Mouse (Mus musculus): ENCODE measurements around the gene Stim1. TPM values are rescaled to one million over a fixed set of nuclear protein-coding genes. Genes with fewer than 3 reads are reported as not detected.
A peak's percentile ranks its signal among the peaks of the same experiment; 100 is the strongest.

Stim1 gene
- polyA plus RNA-seq, 1 experiment from 2014 or later: 23.3 TPM

GRCm38 (mm10) chr7:102440822-102441656 lies 173.4 kb downstream of the Stim1 start:
- Histone ChIP-seq H3K4me3 (ENCODE audit: low read depth, low read length) (peak overlapping the region; percentile 92), H3K36me3 (ENCODE audit: control insufficient read depth, insufficient read depth, low read length) (peaks cover 10% of the 10 kb centered on the region), H3K9me3 (ENCODE audit: control insufficient read depth, low read length) (no peaks in the 10 kb centered on the region), H3K27me3 (replicated peaks; ENCODE audit: control insufficient read depth, insufficient read depth, low read length) (no peaks in the 10 kb centered on the region), H3K9ac (ENCODE audit: low read depth, low read length) (peak overlapping the region; percentile 98; the same call in 1 of the 2 replicates), H3K4me2 (peak overlapping the region; percentile 88), H3K4me1 (replicated peaks; ENCODE audit: control insufficient read depth, insufficient read depth, low read length) (peaks cover 12% of the 10 kb centered on the region), H3K27ac (ENCODE audit: low read depth, low read length) (no peak overlapping the region)
- WGBS: 48% methylated on average over 15 of the region's 15 CpGs
- no peak for ATAC-seq (replicated peaks; ENCODE audit: low FRiP score)
- DNase-seq (ENCODE audit: low spot score): no peak

GRCm38 (mm10) chr7:102441657-102442391 lies 174.2 kb downstream of the Stim1 start, which contains the start of gene Rrm1:
Rrm1 (plus strand) TSS chr7:102441695.
- Histone ChIP-seq H3K4me2 (peak within 1 kb of the TSS; percentile 88), H3K4me3 (ENCODE audit: low read depth, low read length) (peak within 1 kb of the TSS; percentile 92), H3K27ac (ENCODE audit: low read depth, low read length) (peak within 1 kb of the TSS; percentile 98), H3K36me3 (ENCODE audit: control insufficient read depth, insufficient read depth, low read length) (peaks cover 17% of the 10 kb centered on the region), H3K4me1 (replicated peaks; ENCODE audit: control insufficient read depth, insufficient read depth, low read length) (peaks cover 12% of the 10 kb centered on the region), H3K9ac (ENCODE audit: low read depth, low read length) (peak within 1 kb of the TSS; percentile 98), H3K9me3 (ENCODE audit: control insufficient read depth, low read length) (no peaks in the 10 kb centered on the region), H3K27me3 (replicated peaks; ENCODE audit: control insufficient read depth, insufficient read depth, low read length) (no peaks in the 10 kb centered on the region)
- peak; percentile 92 for DNase-seq (ENCODE audit: low spot score)
- under 1% methylated on average over 56 of the region's 56 CpGs for WGBS
- peak; percentile 92 for ATAC-seq (replicated peaks; ENCODE audit: low FRiP score)

- Histone ChIP-seq H3K27ac (ENCODE audit: low read depth, low read length) (peak overlapping the region; percentile 98), H3K27me3 (replicated peaks; ENCODE audit: control insufficient read depth, insufficient read depth, low read length) (no peaks in the 10 kb centered on the region), H3K9me3 (ENCODE audit: control insufficient read depth, low read length) (no peaks in the 10 kb centered on the region), H3K36me3 (ENCODE audit: control insufficient read depth, insufficient read depth, low read length) (peaks cover 17% of the 10 kb centered on the region), H3K4me1 (replicated peaks; ENCODE audit: control insufficient read depth, insufficient read depth, low read length) (peaks cover 12% of the 10 kb centered on the region), H3K4me2 (peak overlapping the region; percentile 88), H3K9ac (ENCODE audit: low read depth, low read length) (peak overlapping the region; percentile 98), H3K4me3 (ENCODE audit: low read depth, low read length) (peak overlapping the region; percentile 92)
- ATAC-seq (replicated peaks; ENCODE audit: low FRiP score) (no peak), DNase-seq (ENCODE audit: low spot score) (no peak)
- 3% methylated on average over 4 of the region's 4 CpGs for WGBS
Measured at GRCm38 (mm10) chr7:102442432-102442831, 174.8 kb downstream of the Stim1 start.

- Histone ChIP-seq H3K27me3 (replicated peaks; ENCODE audit: control insufficient read depth, insufficient read depth, low read length) (no peaks in the 10 kb centered on the region), H3K4me3 (ENCODE audit: low read depth, low read length) (peak overlapping the region; percentile 50), H3K9ac (ENCODE audit: low read depth, low read length) (peak overlapping the region; percentile 59), H3K4me2 (peak overlapping the region; percentile 88), H3K9me3 (ENCODE audit: control insufficient read depth, low read length) (no peaks in the 10 kb centered on the region), H3K27ac (ENCODE audit: low read depth, low read length) (peak overlapping the region; percentile 61), H3K36me3 (ENCODE audit: control insufficient read depth, insufficient read depth, low read length) (peaks cover 27% of the 10 kb centered on the region), H3K4me1 (replicated peaks; ENCODE audit: control insufficient read depth, insufficient read depth, low read length) (peaks cover 12% of the 10 kb centered on the region)
- 44% methylated on average over 2 of the region's 2 CpGs for WGBS
- DNase-seq (ENCODE audit: low spot score) (no peak), ATAC-seq (replicated peaks; ENCODE audit: low FRiP score) (peak; percentile 72)
Measured at GRCm38 (mm10) chr7:102444301-102444700, 176.7 kb downstream of the Stim1 start.

GRCm38 (mm10) chr7:102446438-102446837 lies 178.8 kb downstream of the Stim1 start:
- peaks cover 12% of the 10 kb centered on the region for H3K4me1 ChIP-seq (replicated peaks; ENCODE audit: control insufficient read depth, insufficient read depth, low read length)
- DNase-seq (ENCODE audit: low spot score): no peak
- 94% methylated on average over 9 of the region's 9 CpGs for WGBS
- H3K4me2 ChIP-seq: no peak overlapping the region
- H3K27ac ChIP-seq (ENCODE audit: low read depth, low read length): no peak overlapping the region
- peaks cover 38% of the 10 kb centered on the region for H3K36me3 ChIP-seq (ENCODE audit: control insufficient read depth, insufficient read depth, low read length)
- ATAC-seq (replicated peaks; ENCODE audit: low FRiP score): no peak
- no peaks in the 10 kb centered on the region for H3K27me3 ChIP-seq (replicated peaks; ENCODE audit: control insufficient read depth, insufficient read depth, low read length)
- no peak overlapping the region for H3K4me3 ChIP-seq (ENCODE audit: low read depth, low read length)
- H3K9me3 ChIP-seq (ENCODE audit: control insufficient read depth, low read length): no peaks in the 10 kb centered on the region
- no peak overlapping the region for H3K9ac ChIP-seq (ENCODE audit: low read depth, low read length)

- Histone ChIP-seq H3K4me2 (no peak overlapping the region), H3K4me3 (ENCODE audit: low read depth, low read length) (no peak overlapping the region), H3K27ac (ENCODE audit: low read depth, low read length) (no peak overlapping the region), H3K4me1 (replicated peaks; ENCODE audit: control insufficient read depth, insufficient read depth, low read length) (no peaks in the 10 kb centered on the region), H3K9me3 (ENCODE audit: control insufficient read depth, low read length) (no peaks in the 10 kb centered on the region), H3K9ac (ENCODE audit: low read depth, low read length) (no peak overlapping the region), H3K27me3 (replicated peaks; ENCODE audit: control insufficient read depth, insufficient read depth, low read length) (no peaks in the 10 kb centered on the region), H3K36me3 (ENCODE audit: control insufficient read depth, insufficient read depth, low read length) (peaks cover 72% of the 10 kb centered on the region)
- WGBS: 88% methylated on average over 5 of the region's 5 CpGs
- ATAC-seq (replicated peaks; ENCODE audit: low FRiP score) (no peak), DNase-seq (ENCODE audit: low spot score) (no peak)
Measured at GRCm38 (mm10) chr7:102458618-102459380, 191.2 kb downstream of the Stim1 start.

- no peak overlapping the region for H3K27ac ChIP-seq (ENCODE audit: low read depth, low read length)
- H3K27me3 ChIP-seq (replicated peaks; ENCODE audit: control insufficient read depth, insufficient read depth, low read length): no peaks in the 10 kb centered on the region
- no peak overlapping the region for H3K4me3 ChIP-seq (ENCODE audit: low read depth, low read length)
- no peaks in the 10 kb centered on the region for H3K9me3 ChIP-seq (ENCODE audit: control insufficient read depth, low read length)
- H3K4me2 ChIP-seq: no peak overlapping the region
- H3K9ac ChIP-seq (ENCODE audit: low read depth, low read length): no peak overlapping the region
- no peaks in the 10 kb centered on the region for H3K4me1 ChIP-seq (replicated peaks; ENCODE audit: control insufficient read depth, insufficient read depth, low read length)
- ATAC-seq (replicated peaks; ENCODE audit: low FRiP score): no peak
- 88% methylated on average over 8 of the region's 8 CpGs for WGBS
- peaks cover 51% of the 10 kb centered on the region for H3K36me3 ChIP-seq (ENCODE audit: control insufficient read depth, insufficient read depth, low read length)
- DNase-seq (ENCODE audit: low spot score): no peak
Measured at GRCm38 (mm10) chr7:102467566-102467965, 200.0 kb downstream of the Stim1 start.

GRCm38 (mm10) chr7:102472675-102473074 lies 205.1 kb downstream of the Stim1 start:
- WGBS: 69% methylated on average over 5 of the region's 5 CpGs
- Histone ChIP-seq H3K9ac (ENCODE audit: low read depth, low read length) (no peak overlapping the region), H3K9me3 (ENCODE audit: control insufficient read depth, low read length) (no peaks in the 10 kb centered on the region), H3K27me3 (replicated peaks; ENCODE audit: control insufficient read depth, insufficient read depth, low read length) (no peaks in the 10 kb centered on the region), H3K4me2 (no peak overlapping the region), H3K36me3 (ENCODE audit: control insufficient read depth, insufficient read depth, low read length) (peaks cover 9% of the 10 kb centered on the region), H3K27ac (ENCODE audit: low read depth, low read length) (no peak overlapping the region), H3K4me1 (replicated peaks; ENCODE audit: control insufficient read depth, insufficient read depth, low read length) (no peaks in the 10 kb centered on the region), H3K4me3 (ENCODE audit: low read depth, low read length) (no peak overlapping the region)
- ATAC-seq (replicated peaks; ENCODE audit: low FRiP score) (no peak), DNase-seq (ENCODE audit: low spot score) (no peak)

Data from liver, embryonic 11.5 days (tissue).